Comparison of ENCODE assay signal across 11 mouse cellular contexts in the genomic region with DNA sequence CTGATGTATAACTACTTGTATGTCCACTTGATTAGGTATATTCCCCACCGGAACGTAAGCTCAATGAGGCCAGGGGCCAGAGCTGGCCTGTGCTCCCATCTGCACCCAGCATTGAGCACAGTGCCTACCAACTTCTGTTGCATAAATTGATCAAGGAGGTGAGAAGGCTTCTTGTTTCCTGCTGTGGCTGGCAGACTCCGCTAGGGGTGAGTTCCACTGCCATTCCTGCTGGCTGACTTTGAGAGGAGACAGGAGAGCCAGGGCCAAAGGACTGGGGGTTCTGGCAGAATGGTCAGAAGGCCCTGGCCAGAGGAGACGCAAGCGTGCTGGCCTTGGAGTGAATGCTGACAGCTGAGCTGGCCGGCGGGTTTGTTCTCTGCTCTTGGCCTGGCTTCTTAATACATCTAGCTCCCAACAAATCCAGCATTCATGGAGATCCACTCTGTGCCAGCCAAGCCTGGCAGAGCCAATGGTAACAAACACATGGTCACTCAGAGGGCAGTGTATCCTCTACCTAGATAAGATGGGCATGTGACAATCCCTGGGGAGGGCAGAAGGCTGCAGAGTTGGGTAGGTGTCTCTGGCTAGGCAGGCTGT. TPM values are rescaled to one million over a fixed set of nuclear protein-coding genes. Genes with fewer than 3 reads are reported as not detected.
DNase-seq lines count a peak whose midpoint lies in the region; ATAC-seq and TF ChIP-seq lines count a peak whose summit lies in the region.
"Had no signal": no experiment of that assay in that cellular context is flagged by ENCODE, and none has a peak within 500 bp of the region (broad histone marks: within the 10 kb centered on the region; RNA-seq: fewer than 3 reads in every experiment).

No protein-coding gene starts in this region.

- no peaks in the 10 kb centered on the region for H3K27me3 ChIP-seq in midbrain, postnatal 0 days (ENCODE audit: insufficient read depth, low read length)
- no peaks in the 10 kb centered on the region for H3K27me3 ChIP-seq in midbrain, embryonic 10.5 days (ENCODE audit: low read depth, poor library complexity, severe bottlenecking)
- no peaks in the 10 kb centered on the region for H3K27me3 ChIP-seq in heart, embryonic 16.5 days (ENCODE audit: control insufficient read depth, insufficient read depth, low read length)
- no peaks in the 10 kb centered on the region for H3K27me3 ChIP-seq in intestine, embryonic 16.5 days (replicated peaks; ENCODE audit: control insufficient read depth, insufficient read depth, low read length)
- peaks cover 6% of the 10 kb centered on the region; the same call in 1 of the 2 replicates for H3K27me3 ChIP-seq in embryonic facial prominence, embryonic 10.5 days (replicated peaks; ENCODE audit: low read depth, poor library complexity, severe bottlenecking)
- peaks cover 6% of the 10 kb centered on the region; the same call in 1 of the 2 replicates for H3K27me3 ChIP-seq in forebrain, embryonic 10.5 days (ENCODE audit: poor library complexity, severe bottlenecking)
- H3K27me3 ChIP-seq: embryonic facial prominence, embryonic 12.5 days had no signal

- H3K36me3 ChIP-seq in midbrain, postnatal 0 days (ENCODE audit: insufficient read depth, low read length): no peaks in the 10 kb centered on the region
- H3K36me3 ChIP-seq in midbrain, embryonic 10.5 days: no peaks in the 10 kb centered on the region
- H3K36me3 ChIP-seq in heart, embryonic 16.5 days (ENCODE audit: control insufficient read depth, insufficient read depth): no peaks in the 10 kb centered on the region
- no peaks in the 10 kb centered on the region for H3K36me3 ChIP-seq in intestine, embryonic 16.5 days (ENCODE audit: control insufficient read depth, insufficient read depth, low read length)
- no peaks in the 10 kb centered on the region for H3K36me3 ChIP-seq in embryonic facial prominence, embryonic 10.5 days (replicated peaks)
- no peaks in the 10 kb centered on the region for H3K36me3 ChIP-seq in forebrain, embryonic 10.5 days (replicated peaks)
- H3K36me3 ChIP-seq: embryonic facial prominence, embryonic 12.5 days had no signal

- no peak overlapping the region for H3K9ac ChIP-seq in midbrain, postnatal 0 days (replicated peaks; ENCODE audit: low read length, poor library complexity, severe bottlenecking)
- H3K9ac ChIP-seq in heart, embryonic 16.5 days (ENCODE audit: low read length): no peak overlapping the region
- H3K9ac ChIP-seq in intestine, embryonic 16.5 days (ENCODE audit: low read depth, low read length): no peak overlapping the region
- H3K9ac ChIP-seq: embryonic facial prominence, embryonic 12.5 days had no signal

- H3K4me3 ChIP-seq in midbrain, postnatal 0 days (ENCODE audit: low read depth, low read length): no peak overlapping the region
- H3K4me3 ChIP-seq in midbrain, embryonic 10.5 days: no peak overlapping the region
- H3K4me3 ChIP-seq in heart, embryonic 16.5 days (ENCODE audit: low read length): no peak overlapping the region
- H3K4me3 ChIP-seq in intestine, embryonic 16.5 days (ENCODE audit: low read length): no peak overlapping the region
- no peak overlapping the region for H3K4me3 ChIP-seq in embryonic facial prominence, embryonic 10.5 days
- H3K4me3 ChIP-seq in forebrain, embryonic 10.5 days: no peak overlapping the region
- H3K4me3 ChIP-seq: embryonic facial prominence, embryonic 12.5 days had no signal

- H3K4me2 ChIP-seq in midbrain, postnatal 0 days (ENCODE audit: low read depth, low read length, poor library complexity, severe bottlenecking): no peak overlapping the region
- no peak overlapping the region for H3K4me2 ChIP-seq in heart, embryonic 16.5 days (ENCODE audit: low read depth, low read length)
- no peak overlapping the region for H3K4me2 ChIP-seq in intestine, embryonic 16.5 days (ENCODE audit: low read depth, low read length)
- H3K4me2 ChIP-seq: embryonic facial prominence, embryonic 12.5 days had no signal

- peak; percentile 25 for TF ChIP-seq CTCF in midbrain, postnatal 0 days (IDR thresholded peaks at IDR 0.05)

- H3K4me1 ChIP-seq in midbrain, postnatal 0 days (ENCODE audit: insufficient read depth, low read length): no peaks in the 10 kb centered on the region
- H3K4me1 ChIP-seq in midbrain, embryonic 10.5 days: peaks cover 10% of the 10 kb centered on the region
- H3K4me1 ChIP-seq in heart, embryonic 16.5 days (ENCODE audit: control insufficient read depth, insufficient read depth, low read length): peaks cover 37% of the 10 kb centered on the region
- peaks cover 3% of the 10 kb centered on the region for H3K4me1 ChIP-seq in intestine, embryonic 16.5 days (ENCODE audit: control insufficient read depth, insufficient read depth, low read length)
- peaks cover 60% of the 10 kb centered on the region for H3K4me1 ChIP-seq in embryonic facial prominence, embryonic 10.5 days
- H3K4me1 ChIP-seq in forebrain, embryonic 10.5 days: peaks cover 34% of the 10 kb centered on the region

- intact Hi-C loops in left cerebral cortex, postnatal 36 days (cut with DNase I): no loop called here

- peak; percentile 55 for ATAC-seq in midbrain, postnatal 0 days (ENCODE audit: low FRiP score)
- 0 out of 2 replicates have a peak, but pooled peaks have one; percentile 11 for ATAC-seq in heart, embryonic 16.5 days (replicated peaks; ENCODE audit: extremely low read depth, insufficient read depth, low FRiP score)
- no peak for ATAC-seq in intestine, embryonic 16.5 days

- peak; percentile 84 for DNase-seq in midbrain, postnatal 0 days (ENCODE audit: low spot score)
- DNase-seq in midbrain, embryonic 10.5 days (ENCODE audit: low spot score): no peak
- peak; percentile 88 for DNase-seq in fibroblast of lung, adult 2 months (ENCODE audit: low read depth)
- peak; percentile 54 to 59 for DNase-seq in left cerebral cortex, postnatal 36 days (ENCODE audit: low spot score in 2 of 2)
- no peak for DNase-seq in embryonic facial prominence, embryonic 10.5 days (ENCODE audit: low spot score)
- no peak for DNase-seq in forebrain, embryonic 10.5 days (ENCODE audit: extremely low spot score, low spot score)

- no peak overlapping the region for H3K27ac ChIP-seq in midbrain, postnatal 0 days (ENCODE audit: low read depth, low read length)
- no peak overlapping the region for H3K27ac ChIP-seq in midbrain, embryonic 10.5 days (replicated peaks)
- peak overlapping the region; percentile 84 for H3K27ac ChIP-seq in heart, embryonic 16.5 days (ENCODE audit: low read length)
- no peak overlapping the region for H3K27ac ChIP-seq in intestine, embryonic 16.5 days (ENCODE audit: low read length)
- no peak overlapping the region; the same call in 1 of the 2 replicates for H3K27ac ChIP-seq in embryonic facial prominence, embryonic 10.5 days (replicated peaks)
- H3K27ac ChIP-seq in forebrain, embryonic 10.5 days: no peak overlapping the region
- H3K27ac ChIP-seq: embryonic facial prominence, embryonic 12.5 days had no signal

- WGBS in midbrain, postnatal 0 days: 78% methylated on average over 7 of the region's 7 CpGs
- WGBS in midbrain, embryonic 10.5 days: 78% methylated on average over 7 of the region's 7 CpGs
- 57% methylated on average over 7 of the region's 7 CpGs for WGBS in heart, embryonic 16.5 days
- WGBS in intestine, embryonic 16.5 days: 65% methylated on average over 7 of the region's 7 CpGs
- WGBS in embryonic facial prominence, embryonic 10.5 days: 78% methylated on average over 7 of the region's 7 CpGs
- 79% methylated on average over 7 of the region's 7 CpGs for WGBS in forebrain, embryonic 10.5 days

- H3K9me3 ChIP-seq in midbrain, postnatal 0 days (ENCODE audit: low read length): no peaks in the 10 kb centered on the region
- H3K9me3 ChIP-seq in midbrain, embryonic 10.5 days (replicated peaks): no peaks in the 10 kb centered on the region
- H3K9me3 ChIP-seq in heart, embryonic 16.5 days (replicated peaks; ENCODE audit: control insufficient read depth, low read length): no peaks in the 10 kb centered on the region
- H3K9me3 ChIP-seq in intestine, embryonic 16.5 days (ENCODE audit: control insufficient read depth, low read length): no peaks in the 10 kb centered on the region
- H3K9me3 ChIP-seq in embryonic facial prominence, embryonic 10.5 days: no peaks in the 10 kb centered on the region
- H3K9me3 ChIP-seq in forebrain, embryonic 10.5 days: no peaks in the 10 kb centered on the region
- H3K9me3 ChIP-seq: embryonic facial prominence, embryonic 12.5 days had no signal

RNA-seq across cellular contexts. Expression of gene Pabpc4, which starts 13.1 kb away (rescaled TPM):
- 85.4 and 88.6 TPM in 2 replicates for total RNA-seq in midbrain, postnatal 0 days (2014; rRNA removed)
- polyA plus RNA-seq in midbrain, postnatal 0 days (2015; fragmentation: Nextera tagmentation; extraction: Ambion mirVana): 23.5 and 25.0 TPM in 2 replicates
- 41.4 and 48.3 TPM in 2 replicates for polyA plus RNA-seq in midbrain, embryonic 10.5 days (2016; fragmentation: Nextera tagmentation; extraction: Ambion mirVana)
- 55.0 and 60.5 TPM in 2 replicates for polyA plus RNA-seq in heart, embryonic 16.5 days (2015; fragmentation: Nextera tagmentation; extraction: Ambion mirVana)
- total RNA-seq in left cerebral cortex, postnatal 36 days (2021): 10 to 100 TPM; 38.7 to 41.9 TPM
- polyA plus RNA-seq in intestine, embryonic 16.5 days (2015; fragmentation: Nextera tagmentation; extraction: Ambion mirVana): 31.6 and 36.7 TPM in 2 replicates
- 54.9 and 59.4 TPM in 2 replicates for polyA plus RNA-seq in embryonic facial prominence, embryonic 10.5 days (2016; fragmentation: Nextera tagmentation; extraction: Ambion mirVana)
- polyA plus RNA-seq in forebrain, embryonic 10.5 days (2016; fragmentation: Nextera tagmentation; extraction: Ambion mirVana): 55.4 and 57.9 TPM in 2 replicates

RNA-seq across cellular contexts. Expression of gene Heyl, which starts 15.7 kb away (rescaled TPM):
- total RNA-seq in midbrain, postnatal 0 days (2014; rRNA removed): 2.9 and 5.0 TPM in 2 replicates
- 4.7 and 5.1 TPM in 2 replicates for polyA plus RNA-seq in midbrain, postnatal 0 days (2015; fragmentation: Nextera tagmentation; extraction: Ambion mirVana)
- 8.0 and 9.8 TPM in 2 replicates for polyA plus RNA-seq in midbrain, embryonic 10.5 days (2016; fragmentation: Nextera tagmentation; extraction: Ambion mirVana)
- polyA plus RNA-seq in heart, embryonic 16.5 days (2015; fragmentation: Nextera tagmentation; extraction: Ambion mirVana): 13.2 and 13.9 TPM in 2 replicates
- total RNA-seq in left cerebral cortex, postnatal 36 days (2021): 1 to 10 TPM; 4.4 TPM
- 10.7 and 12.0 TPM in 2 replicates for polyA plus RNA-seq in intestine, embryonic 16.5 days (2015; fragmentation: Nextera tagmentation; extraction: Ambion mirVana)
- polyA plus RNA-seq in embryonic facial prominence, embryonic 10.5 days (2016; fragmentation: Nextera tagmentation; extraction: Ambion mirVana): 13.4 and 13.5 TPM in 2 replicates
- 6.6 and 6.7 TPM in 2 replicates for polyA plus RNA-seq in forebrain, embryonic 10.5 days (2016; fragmentation: Nextera tagmentation; extraction: Ambion mirVana)
- total RNA-seq: ES-E14 had no signal

RNA-seq across cellular contexts. Expression of gene Nt5c1a, which starts 47.8 kb away (rescaled TPM):
- 1.9 and 2.4 TPM in 2 replicates for total RNA-seq in midbrain, postnatal 0 days (2014; rRNA removed)
- polyA plus RNA-seq in midbrain, postnatal 0 days (2015; fragmentation: Nextera tagmentation; extraction: Ambion mirVana): 0.33 and 0.45 TPM in 2 replicates
- not detected in 2 replicates for polyA plus RNA-seq in midbrain, embryonic 10.5 days (2016; fragmentation: Nextera tagmentation; extraction: Ambion mirVana)
- polyA plus RNA-seq in heart, embryonic 16.5 days (2015; fragmentation: Nextera tagmentation; extraction: Ambion mirVana): 1.4 and 1.7 TPM in 2 replicates
- total RNA-seq in left cerebral cortex, postnatal 36 days (2021): 10 to 100 TPM in 1 of 2 experiments, 1 to 10 TPM in 1; 8.9 to 10.0 TPM
- not detected in 2 replicates for polyA plus RNA-seq in intestine, embryonic 16.5 days (2015; fragmentation: Nextera tagmentation; extraction: Ambion mirVana)
- not detected in 2 replicates for polyA plus RNA-seq in embryonic facial prominence, embryonic 10.5 days (2016; fragmentation: Nextera tagmentation; extraction: Ambion mirVana)
- polyA plus RNA-seq in forebrain, embryonic 10.5 days (2016; fragmentation: Nextera tagmentation; extraction: Ambion mirVana): not detected in 2 replicates
- total RNA-seq: ES-E14 had no signal
- polyA plus RNA-seq: embryonic facial prominence, embryonic 12.5 days; liver, embryonic 16.5 days had no signal

Comparison
In these comparisons a context has a peak if more than half of its experiments do, and no peak if none do; other contexts are left out.
1. DNase-seq: peak in midbrain, postnatal 0 days (single experiment), fibroblast of lung, adult 2 months (single experiment) and left cerebral cortex, postnatal 36 days (2 of 2); none in midbrain, embryonic 10.5 days (single experiment), embryonic facial prominence, embryonic 10.5 days (single experiment) and forebrain, embryonic 10.5 days (single experiment).